Comparison of ENCODE assay signal across 11 mouse cellular contexts in the genomic region with DNA sequence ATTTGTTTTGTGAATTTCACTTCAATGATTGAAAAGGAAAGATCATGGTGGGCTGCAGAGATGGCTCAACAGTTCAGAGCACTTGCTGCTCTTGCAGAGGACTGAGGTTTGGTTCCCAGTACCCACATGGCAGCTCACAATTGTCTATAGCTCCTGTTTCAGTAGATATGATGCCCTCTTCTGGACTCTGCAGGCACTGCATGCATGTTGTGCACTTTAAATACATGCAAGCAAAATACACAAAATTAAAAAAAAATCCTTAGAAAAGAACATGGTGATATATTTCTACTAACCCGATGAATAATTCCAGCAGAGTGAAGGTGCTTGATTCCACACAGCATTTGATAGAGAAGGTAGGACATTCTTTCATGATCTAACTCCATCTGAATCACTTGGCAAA. TPM values are rescaled to one million over a fixed set of nuclear protein-coding genes. Genes with fewer than 3 reads are reported as not detected.
DNase-seq lines count a peak whose midpoint lies in the region; ATAC-seq and TF ChIP-seq lines count a peak whose summit lies in the region.
"Had no signal": no experiment of that assay in that cellular context is flagged by ENCODE, and none has a peak within 500 bp of the region (broad histone marks: within the 10 kb centered on the region; RNA-seq: fewer than 3 reads in every experiment).

No protein-coding gene starts in this region.

- no peaks in the 10 kb centered on the region for H3K9me3 ChIP-seq in heart, embryonic 11.5 days (replicated peaks; ENCODE audit: control insufficient read depth, low read length)
- no peaks in the 10 kb centered on the region for H3K9me3 ChIP-seq in stomach, postnatal 0 days (ENCODE audit: control insufficient read depth, low read length)
- H3K9me3 ChIP-seq in forebrain, embryonic 12.5 days, result no peaks in the 10 kb centered on the region
- H3K9me3 ChIP-seq: heart, embryonic 13.5 days; intestine, embryonic 15.5 days had no signal

- H3K9ac ChIP-seq in heart, adult 2 months (ENCODE audit: low read depth, low read length), result no peak overlapping the region
- H3K9ac ChIP-seq in heart, embryonic 11.5 days (ENCODE audit: low read depth, low read length), result no peak overlapping the region
- H3K9ac ChIP-seq in stomach, postnatal 0 days (ENCODE audit: low read length), result no peak overlapping the region
- no peak overlapping the region for H3K9ac ChIP-seq in forebrain, embryonic 12.5 days
- H3K9ac ChIP-seq: heart, embryonic 13.5 days; intestine, embryonic 15.5 days had no signal

- ATAC-seq in heart, embryonic 11.5 days (replicated peaks; ENCODE audit: insufficient number of reproducible peaks, low FRiP score, low TSS enrichment), result no peak
- no peak for ATAC-seq in Patski
- ATAC-seq in stomach, postnatal 0 days (ENCODE audit: low FRiP score, low TSS enrichment), result no peak
- ATAC-seq in forebrain, embryonic 12.5 days (ENCODE audit: low FRiP score), result no peak
- ATAC-seq in megakaryocyte, adult 5-6 weeks (ENCODE audit: poor library complexity, severe bottlenecking), result no peak
- ATAC-seq: intestine, embryonic 15.5 days; midbrain, embryonic 16.5 days had no signal

- in situ Hi-C loops in Patski (cut with MboI; ENCODE audit: low pct_unique_long_range_greater_than_20kb), result no loop called here

- no peaks in the 10 kb centered on the region for H3K27me3 ChIP-seq in heart, adult 2 months (ENCODE audit: control insufficient read depth, insufficient read depth, low read length)
- no peaks in the 10 kb centered on the region for H3K27me3 ChIP-seq in heart, embryonic 11.5 days (ENCODE audit: control insufficient read depth, insufficient read depth, low read length)
- no peaks in the 10 kb centered on the region for H3K27me3 ChIP-seq in Patski
- no peaks in the 10 kb centered on the region for H3K27me3 ChIP-seq in stomach, postnatal 0 days (ENCODE audit: control insufficient read depth, insufficient read depth, low read length)
- no peaks in the 10 kb centered on the region for H3K27me3 ChIP-seq in forebrain, embryonic 12.5 days
- H3K27me3 ChIP-seq: heart, embryonic 13.5 days; intestine, embryonic 15.5 days had no signal

- TF ChIP-seq POLR2A in heart, adult 2 months (IDR thresholded peaks at IDR 0.05; ENCODE audit: insufficient read depth, low read depth, low read length), result no peak
- TF ChIP-seq POLR2A in lung, adult 2 months (IDR thresholded peaks at IDR 0.05; ENCODE audit: borderline replicate concordance, extremely low read depth, low read depth, low read length), result no peak

- no peak overlapping the region for H3K4me2 ChIP-seq in heart, embryonic 11.5 days
- H3K4me2 ChIP-seq in stomach, postnatal 0 days (replicated peaks; ENCODE audit: low read depth), result no peak overlapping the region
- H3K4me2 ChIP-seq in forebrain, embryonic 12.5 days, result no peak overlapping the region
- H3K4me2 ChIP-seq: heart, embryonic 13.5 days; intestine, embryonic 15.5 days had no signal

- no peak for TF ChIP-seq EP300 in heart, adult 2 months (IDR thresholded peaks at IDR 0.05; ENCODE audit: insufficient read depth, low read depth, low read length)
- no peak for TF ChIP-seq EP300 in stomach, postnatal 0 days (optimal IDR thresholded peaks at IDR 0.05)

- WGBS in heart, adult 2 months, result 91% methylated on average over 1 of the region's 1 CpGs
- 88% methylated on average over 1 of the region's 1 CpGs for WGBS in heart, embryonic 11.5 days (ENCODE audit: insufficient replicate concordance)
- 92% methylated on average over 1 of the region's 1 CpGs for WGBS in lung, adult 2 months
- WGBS in stomach, postnatal 0 days, result 94% methylated on average over 1 of the region's 1 CpGs
- WGBS in forebrain, embryonic 12.5 days, result 94% methylated on average over 1 of the region's 1 CpGs

- H3K4me3 ChIP-seq in heart, adult 2 months, result no peak overlapping the region
- no peak overlapping the region for H3K4me3 ChIP-seq in heart, embryonic 11.5 days (ENCODE audit: low read depth, low read length)
- no peak overlapping the region for H3K4me3 ChIP-seq in lung, adult 2 months (replicated peaks; ENCODE audit: extremely low read depth, low read depth, low read length)
- no peak overlapping the region for H3K4me3 ChIP-seq in stomach, postnatal 0 days (ENCODE audit: low read depth, low read length)
- H3K4me3 ChIP-seq in forebrain, embryonic 12.5 days (replicated peaks), result no peak overlapping the region
- H3K4me3 ChIP-seq: heart, embryonic 13.5 days; intestine, embryonic 15.5 days had no signal

- H3K4me1 ChIP-seq in heart, adult 2 months (ENCODE audit: control insufficient read depth, insufficient read depth, low read length), result peaks cover 2% of the 10 kb centered on the region
- no peaks in the 10 kb centered on the region for H3K4me1 ChIP-seq in heart, embryonic 11.5 days (ENCODE audit: control insufficient read depth, insufficient read depth, low read length)
- no peaks in the 10 kb centered on the region for H3K4me1 ChIP-seq in lung, adult 2 months (ENCODE audit: control insufficient read depth, insufficient read depth, low read length)
- H3K4me1 ChIP-seq in stomach, postnatal 0 days (replicated peaks; ENCODE audit: control insufficient read depth, insufficient read depth), result no peaks in the 10 kb centered on the region
- H3K4me1 ChIP-seq in forebrain, embryonic 12.5 days, result no peaks in the 10 kb centered on the region
- H3K4me1 ChIP-seq: heart, embryonic 13.5 days; intestine, embryonic 15.5 days had no signal

- H3K27ac ChIP-seq in heart, adult 2 months, result no peak overlapping the region
- no peak overlapping the region for H3K27ac ChIP-seq in heart, embryonic 11.5 days (ENCODE audit: low read depth, low read length)
- H3K27ac ChIP-seq in stomach, postnatal 0 days (replicated peaks), result no peak overlapping the region
- no peak overlapping the region for H3K27ac ChIP-seq in forebrain, embryonic 12.5 days
- H3K27ac ChIP-seq: heart, embryonic 13.5 days; intestine, embryonic 15.5 days had no signal

- no peaks in the 10 kb centered on the region; the same call in 1 of the 2 replicates for H3K36me3 ChIP-seq in heart, adult 2 months (ENCODE audit: control insufficient read depth, insufficient read depth, low read length)
- peaks cover 5% of the 10 kb centered on the region; the same call in 1 of the 2 replicates for H3K36me3 ChIP-seq in heart, embryonic 11.5 days (ENCODE audit: control insufficient read depth, insufficient read depth, low read length)
- no peaks in the 10 kb centered on the region for H3K36me3 ChIP-seq in stomach, postnatal 0 days (ENCODE audit: control insufficient read depth, insufficient read depth, low read length)
- H3K36me3 ChIP-seq in forebrain, embryonic 12.5 days (replicated peaks), result peaks cover 17% of the 10 kb centered on the region; the same call in 1 of the 2 replicates

- intact Hi-C loops in heart, adult 2 months (cut with DNase I), result no loop called here

- no peaks in the 10 kb centered on the region for H3K79me2 ChIP-seq in heart, adult 2 months (replicated peaks; ENCODE audit: control insufficient read depth, insufficient read depth, low read length)

- POLR2A ChIA-PET in Patski (lab: Charles Lee), result no interaction called here

- CTCF ChIA-PET in Patski (lab: Charles Lee), result no interaction called here

- no peak for DNase-seq in heart, adult 2 months
- peak; percentile 6 for DNase-seq in lung, postnatal 14 days
- no peak for DNase-seq in lung, adult 2 months
- DNase-seq in Patski (ENCODE audit: low read depth, low spot score), result no peak
- DNase-seq in stomach, postnatal 0 days (ENCODE audit: low spot score), result no peak

- TF ChIP-seq CTCF in heart, adult 2 months (IDR thresholded peaks at IDR 0.05), result peak; percentile 58
- no peak for TF ChIP-seq CTCF in lung, adult 2 months (IDR thresholded peaks at IDR 0.05; ENCODE audit: insufficient read depth, low read length)
- TF ChIP-seq CTCF in Patski (IDR thresholded peaks at IDR 0.05), result peak; percentile 61
- TF ChIP-seq CTCF in stomach, postnatal 0 days (IDR thresholded peaks at IDR 0.05; ENCODE audit: low read depth), result peak; percentile 50

RNA-seq across cellular contexts. Expression of a gene that starts 44.6 kb away (rescaled TPM):
- total RNA-seq in heart, adult 2 months (2021), result 10 to 100 TPM; 26.2 to 29.5 TPM
- 7.3 and 20.6 TPM in 2 replicates for polyA plus RNA-seq in heart, adult 2 months (2012; rRNA removed)
- polyA plus RNA-seq in heart, embryonic 11.5 days (2014; fragmentation: Nextera tagmentation; extraction: Ambion mirVana), result 12.7 and 15.3 TPM in 2 replicates
- polyA plus RNA-seq in lung, adult 2 months (2012; rRNA removed), result 9.2 and 10.8 TPM in 2 replicates
- polyA plus RNA-seq in Patski (2021), result 31.9 TPM
- 6.9 and 7.7 TPM in 2 replicates for polyA plus RNA-seq in stomach, postnatal 0 days (2015; fragmentation: Nextera tagmentation; extraction: Ambion mirVana)
- 28.3 and 29.0 TPM in 2 replicates for polyA plus RNA-seq in forebrain, embryonic 12.5 days (2016; fragmentation: Nextera tagmentation; extraction: Ambion mirVana)
- total RNA-seq in megakaryocyte, adult 5-6 weeks (2015), result 19.6 TPM in 2 replicates
- total RNA-seq in megakaryocyte, adult 5-6 weeks (2017), result 34.4 and 38.7 TPM in 2 replicates
